Mouse (Mus musculus) sigmoid colon, adult 10 weeks (tissue): ENCODE data around the gene Atl3. TPM values are rescaled to one million over a fixed set of nuclear protein-coding genes. Genes with fewer than 3 reads are reported as not detected.

Experiments
- polyA plus RNA-seq: library from polyadenylated mRNA; stranded (reverse); fragments of 350-450 nt; fragmentation: Illumina TruSeq; extraction: RNeasy Lipid Tissue Mini Kit (QIAGEN cat#74804); gene quantifications from one replicate; pipeline ENCODE4 v1.2.3, GENCODE M21; 2014; ENCODE audit warnings: low read depth, low replicate concordance

The Atl3 gene
- polyA plus RNA-seq: 122 TPM

GRCm38 (mm10) chr19:7493352-7494186 is at the start of gene Atl3:
Atl3 (plus strand) TSS chr19:7494040.

GRCm38 (mm10) chr19:7482599-7483511 is 11.0 kb upstream of the Atl3 start, which contains the start of gene Rtn3:
Rtn3 (minus strand) TSS chr19:7483281.

GRCm38 (mm10) chr19:7557328-7557822 is 63.5 kb downstream of the Atl3 start, which contains the start of gene Pla2g16:
Pla2g16 (plus strand) TSS chr19:7557459.

Other genes starting within 250 kb of the Atl3 start
- gene Rcor2, start 226.7 kb upstream of the Atl3 start, polyA plus RNA-seq: not detected
- 73.6 TPM for gene Mark2, start 152.2 kb upstream of the Atl3 start, polyA plus RNA-seq
- gene Spindoc, start 111.0 kb upstream of the Atl3 start, polyA plus RNA-seq: 1.0 TPM
- gene 2700081O15Rik, start 76.4 kb upstream of the Atl3 start, polyA plus RNA-seq: 8.4 TPM
- gene Rtn3, start 10.8 kb upstream of the Atl3 start, polyA plus RNA-seq: 447 TPM
- gene Pla2g16, start 63.4 kb downstream of the Atl3 start, polyA plus RNA-seq: 12.6 TPM
- 49.4 TPM for gene Lgals12, start 113.2 kb downstream of the Atl3 start, polyA plus RNA-seq
- gene Hrasls5, start 118.5 kb downstream of the Atl3 start, polyA plus RNA-seq: not detected
- gene Slc22a19, start 217.3 kb downstream of the Atl3 start, polyA plus RNA-seq: not detected